Mouse (Mus musculus): ENCODE measurements around the gene Fmo5. TPM values are rescaled to one million over a fixed set of nuclear protein-coding genes. Genes with fewer than 3 reads are reported as not detected.

Fmo5 gene
- polyA plus RNA-seq, 1 experiment, result 0.66 TPM

GRCm38 (mm10) chr3:97658426-97659193 lies 30.0 kb downstream of the Fmo5 start:
- TF ChIP-seq CTCF (IDR thresholded peaks at IDR 0.05; ENCODE audit: borderline replicate concordance, extremely low read depth, insufficient read depth, insufficient read length) (no peak), POLR2A (IDR thresholded peaks at IDR 0.05; ENCODE audit: borderline replicate concordance, extremely low read depth, insufficient read depth, insufficient read length, poor library complexity, severe bottlenecking) (no peak)
- no peak for DNase-seq (ENCODE audit: low read depth)

GRCm38 (mm10) chr3:97659746-97660145 lies 31.1 kb downstream of the Fmo5 start:
- DNase-seq (ENCODE audit: low read depth), result no peak
- TF ChIP-seq CTCF (IDR thresholded peaks at IDR 0.05; ENCODE audit: borderline replicate concordance, extremely low read depth, insufficient read depth, insufficient read length), result no peak
- no peak for TF ChIP-seq POLR2A (IDR thresholded peaks at IDR 0.05; ENCODE audit: borderline replicate concordance, extremely low read depth, insufficient read depth, insufficient read length, poor library complexity, severe bottlenecking)

- DNase-seq (ENCODE audit: low read depth), result no peak
- TF ChIP-seq CTCF (IDR thresholded peaks at IDR 0.05; ENCODE audit: borderline replicate concordance, extremely low read depth, insufficient read depth, insufficient read length), result no peak
- no peak for TF ChIP-seq POLR2A (IDR thresholded peaks at IDR 0.05; ENCODE audit: borderline replicate concordance, extremely low read depth, insufficient read depth, insufficient read length, poor library complexity, severe bottlenecking)
Observed at GRCm38 (mm10) chr3:97661206-97661605, 32.6 kb downstream of the Fmo5 start.

- TF ChIP-seq CTCF (IDR thresholded peaks at IDR 0.05; ENCODE audit: borderline replicate concordance, extremely low read depth, insufficient read depth, insufficient read length) (no peak), POLR2A (IDR thresholded peaks at IDR 0.05; ENCODE audit: borderline replicate concordance, extremely low read depth, insufficient read depth, insufficient read length, poor library complexity, severe bottlenecking) (no peak)
- DNase-seq (ENCODE audit: low read depth), result no peak
Observed at GRCm38 (mm10) chr3:97665525-97665924, 36.9 kb downstream of the Fmo5 start.

- TF ChIP-seq POLR2A (IDR thresholded peaks at IDR 0.05; ENCODE audit: borderline replicate concordance, extremely low read depth, insufficient read depth, insufficient read length, poor library complexity, severe bottlenecking), result no peak
- TF ChIP-seq CTCF (IDR thresholded peaks at IDR 0.05; ENCODE audit: borderline replicate concordance, extremely low read depth, insufficient read depth, insufficient read length), result no peak
- no peak for DNase-seq (ENCODE audit: low read depth)
Observed at GRCm38 (mm10) chr3:97666154-97666553, 37.5 kb downstream of the Fmo5 start.

GRCm38 (mm10) chr3:97667093-97667675 lies 38.6 kb downstream of the Fmo5 start:
- TF ChIP-seq CTCF (IDR thresholded peaks at IDR 0.05; ENCODE audit: borderline replicate concordance, extremely low read depth, insufficient read depth, insufficient read length), result no peak
- TF ChIP-seq POLR2A (IDR thresholded peaks at IDR 0.05; ENCODE audit: borderline replicate concordance, extremely low read depth, insufficient read depth, insufficient read length, poor library complexity, severe bottlenecking), result no peak
- DNase-seq (ENCODE audit: low read depth), result no peak

GRCm38 (mm10) chr3:97674644-97675110 lies 46.1 kb downstream of the Fmo5 start, which contains the start of gene Gm17651:
Gm17651 (minus strand) TSS chr3:97674694.
- DNase-seq (ENCODE audit: low read depth), result no peak
- TF ChIP-seq CTCF (IDR thresholded peaks at IDR 0.05; ENCODE audit: borderline replicate concordance, extremely low read depth, insufficient read depth, insufficient read length) (no peak), POLR2A (IDR thresholded peaks at IDR 0.05; ENCODE audit: borderline replicate concordance, extremely low read depth, insufficient read depth, insufficient read length, poor library complexity, severe bottlenecking) (no peak)

GRCm38 (mm10) chr3:97676126-97676525 lies 47.5 kb downstream of the Fmo5 start:
- TF ChIP-seq CTCF (IDR thresholded peaks at IDR 0.05; ENCODE audit: borderline replicate concordance, extremely low read depth, insufficient read depth, insufficient read length) (no peak), POLR2A (IDR thresholded peaks at IDR 0.05; ENCODE audit: borderline replicate concordance, extremely low read depth, insufficient read depth, insufficient read length, poor library complexity, severe bottlenecking) (no peak)
- no peak for DNase-seq (ENCODE audit: low read depth)

- DNase-seq (ENCODE audit: low read depth), result no peak
- no peak for TF ChIP-seq POLR2A (IDR thresholded peaks at IDR 0.05; ENCODE audit: borderline replicate concordance, extremely low read depth, insufficient read depth, insufficient read length, poor library complexity, severe bottlenecking)
- TF ChIP-seq CTCF (IDR thresholded peaks at IDR 0.05; ENCODE audit: borderline replicate concordance, extremely low read depth, insufficient read depth, insufficient read length), result no peak
Observed at GRCm38 (mm10) chr3:97678416-97678815, 49.8 kb downstream of the Fmo5 start.

- DNase-seq (ENCODE audit: low read depth), result peak; percentile 78
- TF ChIP-seq CTCF (IDR thresholded peaks at IDR 0.05; ENCODE audit: borderline replicate concordance, extremely low read depth, insufficient read depth, insufficient read length) (peak; percentile 86), POLR2A (IDR thresholded peaks at IDR 0.05; ENCODE audit: borderline replicate concordance, extremely low read depth, insufficient read depth, insufficient read length, poor library complexity, severe bottlenecking) (no peak)
Observed at GRCm38 (mm10) chr3:97680631-97681320, 52.2 kb downstream of the Fmo5 start.
